Mouse (Mus musculus) liver, postnatal 0 days (tissue): ENCODE measurements around the gene Slc35g1.
"Not testable (repeated sequence)": the region's sequence is repeated elsewhere in the genome, so short reads cannot be mapped to it uniquely, and the experiment has no call there.

ENCODE experiments used
- CTCF ChIP-seq: sonication (generic); IDR thresholded peaks from 2 replicates; pipeline ENCODE4 v1.5.1; 2016; ENCODE audit warnings: antibody characterized with exemption, low read depth
- EP300 ChIP-seq: IDR thresholded peaks from 2 replicates; pipeline ENCODE4 v1.6.1; 2016; ENCODE audit warnings: antibody characterized with exemption, low read depth, mild to moderate bottlenecking

DNA sequence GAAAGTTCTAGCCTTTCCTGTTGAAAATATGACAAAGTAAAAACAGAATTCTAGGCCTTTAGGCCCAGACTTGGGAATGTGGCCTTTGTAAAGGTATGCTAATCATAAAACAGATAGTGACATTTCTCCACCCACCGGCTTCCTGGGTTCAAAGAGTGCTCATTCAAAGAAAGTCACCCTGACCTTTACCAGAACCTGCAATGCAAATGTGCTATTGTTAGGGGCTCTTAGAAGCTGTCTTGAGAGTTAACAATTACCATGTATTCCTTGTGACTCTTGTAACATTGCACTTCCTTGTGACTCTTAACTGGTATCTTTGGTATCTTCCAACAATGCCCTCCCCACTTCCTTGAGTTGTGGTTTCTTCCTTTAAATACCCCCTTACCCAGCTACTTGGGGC, 8.8 kb upstream of the Slc35g1 start:
- TF ChIP-seq CTCF, EP300: not testable (repeated sequence)
